Mouse (Mus musculus) neural tube, embryonic 11.5 days (tissue): ENCODE results near the gene Gm20604. TPM values are rescaled to one million over a fixed set of nuclear protein-coding genes. Genes with fewer than 3 reads are reported as not detected.
A peak's percentile ranks its signal among the peaks of the same experiment; 100 is the strongest.

Source experiments
- ATAC-seq: fragments of 200-750 bp; cut with Nextera tagmentation; 2 replicates; pipeline ENCODE4 v1.8.0; 2017; ENCODE audit warnings: moderate number of reproducible peaks, mild to moderate bottlenecking, moderate TSS enrichment, moderate library complexity; ENCODE audit not compliant: insufficient read depth, low FRiP score, low TSS enrichment
- DNase-seq: peaks from one replicate; pipeline ENCODE4 v3.0.0-alpha.2; 2015; ENCODE audit warnings: low spot score
- H3K27ac ChIP-seq: fragments of 300-500 bp; sonication (generic); 2 replicates; pipeline ENCODE4 v1.5.1; 2014; ENCODE audit warnings: low read depth, mild to moderate bottlenecking, low read length
- H3K27me3 ChIP-seq: fragments of 300-500 bp; sonication (generic); 2 replicates; pipeline ENCODE4 v1.6.1; 2014; ENCODE audit warnings: mild to moderate bottlenecking, low read length, mixed read lengths; ENCODE audit not compliant: control insufficient read depth, insufficient read depth
- H3K36me3 ChIP-seq: fragments of 300-500 bp; sonication (generic); 2 replicates; pipeline ENCODE4 v1.6.1; 2014; ENCODE audit warnings: mild to moderate bottlenecking, low read length, moderate library complexity, mixed read lengths; ENCODE audit not compliant: control insufficient read depth, insufficient read depth
- H3K4me1 ChIP-seq: fragments of 300-500 bp; sonication (generic); 2 replicates; pipeline ENCODE4 v1.6.1; 2014; ENCODE audit warnings: low read length, mixed read lengths; ENCODE audit not compliant: control insufficient read depth, insufficient read depth
- H3K4me2 ChIP-seq: fragments of 300-500 bp; sonication (generic); 2 replicates; pipeline ENCODE4 v1.6.1; 2014; ENCODE audit warnings: low read depth, mild to moderate bottlenecking, moderate library complexity
- H3K4me3 ChIP-seq: fragments of 300-500 bp; sonication (generic); 2 replicates; pipeline ENCODE4 v1.5.1; 2014; ENCODE audit warnings: low read depth, low read length
- H3K9ac ChIP-seq: fragments of 300-500 bp; sonication (generic); 2 replicates; pipeline ENCODE4 v1.6.1; 2014; ENCODE audit warnings: mild to moderate bottlenecking, low read length
- H3K9me3 ChIP-seq: fragments of 300-500 bp; sonication (generic); 2 replicates; pipeline ENCODE4 v1.6.1; 2016; ENCODE audit warnings: low read length; ENCODE audit not compliant: control insufficient read depth
- WGBS: fragments of 180-500 bp; shearing (Covaris S2); extraction: QIAGEN DNeasy Blood & Tissue Kit; methylation state at CpG from one replicate; pipeline ENCODE4 v1.1.7; 2014; 5-methylcytosine and 5-hydroxymethylcytosine counted together
- polyA plus RNA-seq: library from polyadenylated mRNA; unstranded; fragments of >200 nt; fragmentation: Nextera tagmentation; extraction: Ambion mirVana; gene quantifications from 2 replicates; pipeline ENCODE4 v1.2.1, GENCODE M21; 2014

The Gm20604 gene
- polyA plus RNA-seq, 1 experiment from 2014 or later: 33.4 TPM

DNA sequence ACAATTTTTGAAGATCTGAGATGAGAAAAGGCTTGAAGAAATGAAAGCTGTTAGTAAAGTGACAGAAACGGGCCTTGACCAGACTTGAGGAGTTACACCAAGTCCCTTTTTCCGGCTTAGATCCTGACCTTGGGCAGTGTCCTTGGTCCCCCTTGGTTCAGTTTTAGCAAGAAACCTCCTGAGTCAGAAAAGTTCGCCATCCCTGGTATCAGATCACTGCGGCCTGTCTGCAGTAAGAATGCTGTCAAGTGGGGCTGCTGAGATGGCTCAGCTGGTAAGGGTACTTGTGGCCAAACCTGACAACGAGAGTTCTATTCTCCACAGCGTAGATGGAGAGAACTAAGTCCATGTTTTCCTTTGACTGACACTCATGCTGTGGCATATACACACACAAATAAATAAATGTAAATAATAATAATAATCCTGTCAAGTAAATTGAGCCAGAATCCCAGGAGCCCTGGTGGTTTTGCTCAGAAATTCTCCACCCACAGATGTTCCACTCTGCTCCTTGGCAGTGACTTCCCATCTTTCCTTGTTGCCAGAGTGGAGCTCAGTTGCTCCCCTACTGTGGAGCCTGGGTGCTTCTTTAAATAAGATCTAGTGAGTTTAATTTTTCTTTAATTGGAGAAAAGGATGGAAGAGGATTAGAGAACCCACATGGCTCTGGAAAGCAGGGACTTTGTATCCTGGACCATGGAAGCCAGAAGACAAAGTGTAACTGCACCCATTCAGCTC lies 52.4 kb downstream of the Gm20604 start:
- Histone ChIP-seq H3K27ac (no peak overlapping the region), H3K9ac (peak overlapping the region; percentile 86; the same call in 1 of the 2 replicates), H3K27me3 (no peaks in the 10 kb centered on the region), H3K4me3 (peak overlapping the region; percentile 81; the same call in 1 of the 2 replicates), H3K4me2 (peak overlapping the region; percentile 91), H3K36me3 (no peaks in the 10 kb centered on the region), H3K4me1 (peaks cover 22% of the 10 kb centered on the region), H3K9me3 (no peaks in the 10 kb centered on the region)
- WGBS: 77% methylated on average over 6 of the region's 6 CpGs
- DNase-seq (no peak), ATAC-seq (no peak)

GRCm38 (mm10) chr12:102705216-102705871 lies 53.1 kb downstream of the Gm20604 start:
- Histone ChIP-seq H3K4me3 (peak overlapping the region; percentile 81), H3K27me3 (no peaks in the 10 kb centered on the region), H3K9ac (peak overlapping the region; percentile 86), H3K4me1 (peaks cover 24% of the 10 kb centered on the region), H3K4me2 (peak overlapping the region; percentile 91), H3K36me3 (no peaks in the 10 kb centered on the region), H3K9me3 (no peaks in the 10 kb centered on the region), H3K27ac (peak overlapping the region; percentile 87)
- peak; percentile 89 for DNase-seq
- peak; percentile 79 for ATAC-seq
- 3% methylated on average over 44 of the region's 45 CpGs for WGBS

GRCm38 (mm10) chr12:102704457-102705198 lies 53.8 kb downstream of the Gm20604 start, which contains the start of gene Itpk1:
Gene Itpk1, minus strand, starts transcription at chr12:102704930.
- 0% methylated on average over 39 of the region's 105 CpGs for WGBS
- H3K4me1 ChIP-seq: peaks cover 25% of the 10 kb centered on the region
- H3K27me3 ChIP-seq: no peaks in the 10 kb centered on the region
- peak within 1 kb of the TSS; percentile 81 for H3K4me3 ChIP-seq
- peak within 1 kb of the TSS; percentile 86 for H3K9ac ChIP-seq
- H3K27ac ChIP-seq: peak within 1 kb of the TSS; percentile 87
- DNase-seq (peak; percentile 75), ATAC-seq (peak; percentile 88)
- H3K9me3 ChIP-seq: no peaks in the 10 kb centered on the region
- H3K36me3 ChIP-seq: no peaks in the 10 kb centered on the region
- H3K4me2 ChIP-seq: peak within 1 kb of the TSS; percentile 91

DNA sequence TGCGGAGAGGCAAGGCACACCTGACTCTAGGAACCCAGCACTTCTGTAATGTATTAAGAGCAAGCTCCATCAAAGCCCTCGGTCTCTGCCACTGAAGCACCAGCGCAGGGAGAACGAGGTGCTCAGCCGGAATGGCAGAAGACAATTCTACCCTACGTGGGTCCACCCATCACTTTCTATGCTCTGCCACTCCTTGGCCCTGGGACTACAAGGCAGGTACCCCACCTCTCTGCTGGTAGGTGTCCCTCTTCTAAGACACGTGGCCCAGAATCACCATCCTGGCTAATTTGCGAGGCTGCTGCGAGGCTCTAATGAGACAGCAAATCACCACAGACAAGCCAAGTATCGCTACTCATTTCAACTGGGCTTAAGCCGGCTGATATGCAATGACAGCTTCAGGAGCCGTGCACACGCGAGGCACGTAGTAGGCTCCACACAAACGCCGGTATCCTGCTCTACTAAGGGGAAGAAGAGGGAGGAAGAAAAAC lies 54.5 kb downstream of the Gm20604 start:
- ATAC-seq (no peak; the same call in 1 of the 2 replicates), DNase-seq (no peak)
- H3K9ac ChIP-seq: peak overlapping the region; percentile 86
- H3K9me3 ChIP-seq: no peaks in the 10 kb centered on the region
- peaks cover 31% of the 10 kb centered on the region for H3K4me1 ChIP-seq
- H3K27ac ChIP-seq: no peak overlapping the region
- no peaks in the 10 kb centered on the region for H3K36me3 ChIP-seq
- H3K27me3 ChIP-seq: no peaks in the 10 kb centered on the region
- WGBS: 7% methylated on average over 17 of the region's 17 CpGs
- peak overlapping the region; percentile 91 for H3K4me2 ChIP-seq
- peak overlapping the region; percentile 81 for H3K4me3 ChIP-seq

DNA sequence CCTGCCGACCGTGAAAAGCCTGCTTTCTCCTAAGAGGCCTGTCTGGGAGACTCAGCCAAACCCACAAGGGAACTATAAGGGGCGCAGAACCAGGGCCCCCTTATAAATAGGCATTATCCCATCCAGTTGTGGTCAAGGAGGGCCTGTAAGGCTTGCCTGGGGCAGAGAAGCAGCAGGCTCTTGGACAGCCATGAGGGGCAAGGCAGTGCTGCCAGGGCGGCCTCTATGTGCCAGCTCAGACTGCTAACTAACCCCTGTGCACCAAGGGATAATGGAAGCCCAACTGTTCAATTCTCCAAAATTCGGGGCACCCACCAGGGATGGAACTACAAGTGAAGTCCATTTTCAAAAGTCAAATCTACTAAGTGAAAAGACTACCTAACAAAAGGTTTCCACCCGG lies 55.0 kb downstream of the Gm20604 start:
- ATAC-seq (no peak), DNase-seq (no peak)
- peak overlapping the region; percentile 37 for H3K9ac ChIP-seq
- no peak overlapping the region for H3K27ac ChIP-seq
- no peaks in the 10 kb centered on the region for H3K36me3 ChIP-seq
- peaks cover 31% of the 10 kb centered on the region for H3K4me1 ChIP-seq
- peak overlapping the region; percentile 91 for H3K4me2 ChIP-seq
- H3K4me3 ChIP-seq: peak overlapping the region; percentile 81
- 40% methylated on average over 6 of the region's 6 CpGs for WGBS
- no peaks in the 10 kb centered on the region for H3K9me3 ChIP-seq
- no peaks in the 10 kb centered on the region for H3K27me3 ChIP-seq

GRCm38 (mm10) chr12:102703111-102703412 lies 55.4 kb downstream of the Gm20604 start:
- 2% methylated on average over 4 of the region's 4 CpGs for WGBS
- Histone ChIP-seq H3K9me3 (no peaks in the 10 kb centered on the region), H3K27me3 (no peaks in the 10 kb centered on the region), H3K4me3 (peak overlapping the region; percentile 81), H3K27ac (no peak overlapping the region), H3K36me3 (no peaks in the 10 kb centered on the region), H3K4me2 (peak overlapping the region; percentile 91), H3K9ac (peak overlapping the region; percentile 37), H3K4me1 (peaks cover 33% of the 10 kb centered on the region)
- DNase-seq (no peak), ATAC-seq (no peak)

- peak; percentile 80 for DNase-seq
- H3K36me3 ChIP-seq: no peaks in the 10 kb centered on the region
- H3K9me3 ChIP-seq: no peaks in the 10 kb centered on the region
- peak overlapping the region; percentile 81 for H3K4me3 ChIP-seq
- H3K9ac ChIP-seq: 0 out of 2 replicates have a peak overlapping the region, but pooled peaks have one; percentile 24
- WGBS: 6% methylated on average over 15 of the region's 15 CpGs
- no peaks in the 10 kb centered on the region for H3K27me3 ChIP-seq
- ATAC-seq: no peak
- H3K4me1 ChIP-seq: peaks cover 36% of the 10 kb centered on the region
- peak overlapping the region; percentile 44; the same call in 1 of the 2 replicates for H3K27ac ChIP-seq
- peak overlapping the region; percentile 91 for H3K4me2 ChIP-seq
Observed at GRCm38 (mm10) chr12:102702356-102703110, 55.9 kb downstream of the Gm20604 start.

DNA sequence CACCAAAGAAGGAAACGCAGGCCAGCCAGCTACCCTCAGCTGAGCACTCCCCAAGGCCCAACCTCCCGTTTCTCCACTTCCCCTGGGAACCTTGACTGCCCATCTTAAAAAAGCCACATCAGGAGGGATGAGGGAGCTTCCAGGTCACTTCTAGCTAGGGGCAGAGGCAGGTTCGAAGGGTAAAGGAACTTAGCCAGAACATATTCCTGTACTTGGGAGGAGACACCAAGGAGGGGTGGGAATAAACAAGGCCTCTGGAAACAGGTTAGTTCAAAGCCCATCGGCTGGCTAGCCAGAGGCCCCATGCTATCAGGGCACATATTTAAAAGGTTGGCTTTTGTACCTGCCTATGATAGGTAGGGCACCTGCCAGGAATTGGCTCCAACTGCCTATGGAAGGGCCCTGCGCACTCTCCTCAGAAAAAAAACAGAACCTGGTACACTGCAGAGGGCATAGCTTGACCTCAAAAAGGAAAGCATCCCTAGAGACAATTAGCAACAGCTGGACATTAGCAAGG lies 56.7 kb downstream of the Gm20604 start:
- no peak overlapping the region for H3K4me3 ChIP-seq
- no peak overlapping the region for H3K27ac ChIP-seq
- peaks cover 36% of the 10 kb centered on the region for H3K4me1 ChIP-seq
- no peak for DNase-seq
- WGBS: 88% methylated on average over 5 of the region's 5 CpGs
- no peak for ATAC-seq
- no peak overlapping the region for H3K4me2 ChIP-seq
- H3K9me3 ChIP-seq: no peaks in the 10 kb centered on the region
- H3K9ac ChIP-seq: no peak overlapping the region
- no peaks in the 10 kb centered on the region for H3K27me3 ChIP-seq
- H3K36me3 ChIP-seq: no peaks in the 10 kb centered on the region
